Mouse (Mus musculus) left cerebral cortex, adult 2 months (tissue): ENCODE measurements around the gene Krt18. TPM values are rescaled to one million over a fixed set of nuclear protein-coding genes. Genes with fewer than 3 reads are reported as not detected.
A peak's percentile ranks its signal among the peaks of the same experiment; 100 is the strongest.
"Not testable (repeated sequence)": the region's sequence is repeated elsewhere in the genome, so short reads cannot be mapped to it uniquely, and the experiment has no call there.

ENCODE experiments used
- DNase-seq, 2 experiments: peaks; one replicate each; pipeline ENCODE4 v3.0.0; 2021 to 2022; ENCODE audit warnings: low spot score in 2 of 2, mixed read lengths in 1 of 2; ENCODE audit errors: extremely low spot score in 1 of 2
- H3K27ac ChIP-seq: fragments of 200-600 bp; 2 replicates; pipeline ENCODE4 v1.8.1; 2022
- H3K4me3 ChIP-seq: fragments of 200-600 bp; 2 replicates; pipeline ENCODE4 v1.8.1; 2022
- CTCF ChIP-seq: fragments of 200-600 bp; IDR thresholded peaks from 2 replicates; pipeline ENCODE4 v1.8.1; 2022; ENCODE audit warnings: antibody characterized with exemption, mild to moderate bottlenecking, moderate library complexity
- intact Hi-C: fragments of 180-260 bp; cut with DNase I; formaldehyde crosslinking; loops from one replicate; pipeline ENCODE4 v1.15.1; 2025
- long read RNA-seq, 2 experiments: library from polyadenylated mRNA; stranded (forward); transcript quantifications; one replicate each; pipeline ENCODE4 v2.0.0; 2021; ENCODE audit warnings: borderline mapping rate in 2 of 2
- total RNA-seq, 2 experiments: library from RNA; stranded (reverse); gene quantifications; 2 replicates each; pipeline ENCODE4 v1.2.3; 2021

Krt18 gene
- under 1 TPM; 0.33 to 0.38 TPM for total RNA-seq
- long read RNA-seq, experiment 1, partial matches to known transcripts: 0 of 1 reads
- long read RNA-seq, experiment 1, other reads (novel, unspliced or antisense): 0 of 1 reads
- long read RNA-seq, experiment 2: 0 reads

- TF ChIP-seq CTCF: no peak
- Histone ChIP-seq H3K27ac (no peak within 1 kb of the TSS), H3K4me3 (no peak within 1 kb of the TSS)
- intact Hi-C loops: no loop called here
- DNase-seq: no peak
Measured at GRCm38 (mm10) chr15:102028040-102028439, at the start of gene Krt18. Krt18 (plus strand) TSS chr15:102028180.

GRCm38 (mm10) chr15:101980849-101981248 lies 47.1 kb upstream of the Krt18 start:
- TF ChIP-seq CTCF: no peak
- H3K27ac ChIP-seq: no peak overlapping the region
- DNase-seq: no peak
- H3K4me3 ChIP-seq: no peak overlapping the region
- intact Hi-C loops: loop anchor here (5.0 kb wide), 1 partner anchor 754 kb away; no protein-coding TSS in a partner anchor

GRCm38 (mm10) chr15:101983315-101983948 lies 44.5 kb upstream of the Krt18 start:
- no peak for DNase-seq
- intact Hi-C loops: loop anchor here (5.0 kb wide), 1 partner anchor 756 kb away; no protein-coding TSS in a partner anchor
- Histone ChIP-seq H3K4me3 (no peak overlapping the region), H3K27ac (peak overlapping the region; percentile 78)
- TF ChIP-seq CTCF: no peak; the same call in none of the 2 replicates

DNA sequence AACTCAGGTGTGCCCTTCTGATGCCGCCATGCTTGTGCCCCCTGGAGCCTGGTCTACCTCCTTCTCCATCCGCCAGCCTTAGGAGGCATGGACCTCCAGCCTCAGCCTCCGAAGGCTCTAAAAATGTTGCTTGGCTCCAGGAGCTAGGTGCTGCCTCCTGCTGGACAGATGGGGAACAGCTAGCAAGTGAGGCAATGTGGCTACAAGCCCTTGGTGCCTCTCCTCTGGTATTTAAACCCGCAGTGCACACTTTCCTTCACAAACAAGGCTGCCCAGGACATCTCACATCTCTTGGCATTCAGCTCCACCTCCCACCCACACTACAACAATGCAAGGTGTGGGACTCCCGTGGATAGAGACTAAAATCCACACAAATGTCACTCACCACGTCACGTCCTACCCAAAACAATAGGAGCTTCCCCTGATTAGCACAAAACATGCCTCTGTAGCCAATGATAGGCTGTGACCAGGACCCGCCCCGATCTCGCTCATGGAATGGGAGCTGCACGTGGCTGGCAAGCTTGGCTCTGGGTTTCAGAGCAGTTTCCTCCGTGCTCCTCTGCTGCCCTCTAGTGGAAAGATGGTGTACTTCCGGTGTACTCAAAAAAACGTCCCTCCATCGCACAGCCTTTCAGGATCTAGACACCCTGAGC lies 43.9 kb upstream of the Krt18 start:
- intact Hi-C loops: loop anchor here (1.0 to 5.0 kb wide), 4 partner anchors 465 to 757 kb away; no protein-coding TSS in a partner anchor
- H3K4me3 ChIP-seq: 0 out of 2 replicates have a peak overlapping the region, but pooled peaks have one; percentile 24
- H3K27ac ChIP-seq: peak overlapping the region; percentile 78
- DNase-seq: peak; percentile 91 to 92
- peak; percentile 62 for TF ChIP-seq CTCF

- TF ChIP-seq CTCF: no peak
- intact Hi-C loops: loop anchor here (1.0 to 5.0 kb wide), 4 partner anchors 465 to 757 kb away; no protein-coding TSS in a partner anchor
- no peak for DNase-seq
- Histone ChIP-seq H3K27ac (0 out of 2 replicates have a peak overlapping the region, but pooled peaks have one; percentile 62), H3K4me3 (no peak overlapping the region)
Measured at GRCm38 (mm10) chr15:101984746-101985145, 43.2 kb upstream of the Krt18 start.

DNA sequence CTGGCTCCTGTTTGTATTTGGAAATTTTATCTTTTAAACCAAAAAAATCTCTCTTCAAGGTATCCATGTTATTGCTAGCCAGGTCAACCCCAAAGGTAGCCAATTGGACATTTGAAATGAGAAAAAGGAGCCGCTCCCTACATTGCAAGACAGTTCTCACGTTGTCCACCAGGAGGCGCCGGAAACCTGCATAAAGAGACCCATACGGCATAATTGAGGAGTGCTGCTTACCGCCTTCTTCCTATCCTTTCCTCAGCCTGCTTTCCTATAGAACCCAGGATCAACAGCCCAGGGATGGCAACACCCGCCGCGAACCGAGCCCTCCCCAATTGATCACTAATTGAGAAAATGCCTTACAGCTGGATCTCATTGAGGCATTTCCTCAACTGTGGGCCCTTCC lies 39.9 kb upstream of the Krt18 start:
- DNase-seq: peak; percentile 80 to 88
- H3K27ac ChIP-seq: no peak overlapping the region
- H3K4me3 ChIP-seq: no peak overlapping the region
- intact Hi-C loops: loop anchor here (1.0 to 2.0 kb wide), 2 partner anchors 77 to 159 kb away; no protein-coding TSS in a partner anchor
- peak; percentile 98 for TF ChIP-seq CTCF

DNA sequence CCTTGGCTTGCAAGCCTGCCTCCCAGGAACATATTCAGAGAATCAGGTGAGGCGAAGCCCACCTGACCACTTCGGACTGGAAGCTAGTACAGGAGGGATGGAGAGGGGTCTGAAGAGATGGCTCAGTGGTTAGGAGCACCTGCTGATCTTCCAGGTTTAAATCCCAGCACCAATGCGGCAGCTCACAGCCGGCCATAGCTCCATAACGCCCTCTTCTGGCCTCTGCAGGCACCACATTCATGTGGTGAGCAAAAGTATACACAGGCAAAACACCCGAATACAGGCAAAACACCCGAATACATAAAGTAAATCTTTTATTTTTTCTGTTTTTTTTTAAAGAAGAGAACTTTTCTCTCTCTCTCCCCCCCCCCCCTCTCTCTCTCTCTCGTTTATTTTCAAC lies 39.3 kb upstream of the Krt18 start:
- Histone ChIP-seq H3K4me3 (no peak overlapping the region), H3K27ac (no peak overlapping the region)
- DNase-seq: no peak
- no peak for TF ChIP-seq CTCF
- intact Hi-C loops: loop anchor here (1.0 to 2.0 kb wide), 2 partner anchors 77 to 158 kb away; no protein-coding TSS in a partner anchor

DNA sequence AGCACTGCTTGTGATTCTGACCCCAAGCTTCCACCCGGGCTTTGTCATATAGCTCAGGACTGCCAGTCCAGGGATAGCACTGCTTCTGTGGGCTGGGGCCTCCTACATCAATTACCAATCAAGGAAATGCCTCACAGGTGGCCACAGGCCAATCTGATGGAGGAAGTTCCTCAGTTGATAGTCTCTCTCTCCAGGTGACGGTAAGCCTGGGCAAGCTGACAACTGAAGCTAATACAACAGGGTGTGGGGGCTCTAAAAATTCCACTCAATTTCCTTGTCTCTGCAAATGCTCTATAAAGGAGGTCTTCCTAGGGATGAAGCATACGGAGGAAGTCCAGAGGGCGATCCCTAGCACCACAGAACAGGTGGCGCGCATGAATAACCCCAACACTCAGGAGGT lies 37.0 kb upstream of the Krt18 start:
- intact Hi-C loops: no loop called here
- no peak for TF ChIP-seq CTCF
- no peak for DNase-seq
- Histone ChIP-seq H3K27ac (no peak overlapping the region), H3K4me3 (no peak overlapping the region)

DNA sequence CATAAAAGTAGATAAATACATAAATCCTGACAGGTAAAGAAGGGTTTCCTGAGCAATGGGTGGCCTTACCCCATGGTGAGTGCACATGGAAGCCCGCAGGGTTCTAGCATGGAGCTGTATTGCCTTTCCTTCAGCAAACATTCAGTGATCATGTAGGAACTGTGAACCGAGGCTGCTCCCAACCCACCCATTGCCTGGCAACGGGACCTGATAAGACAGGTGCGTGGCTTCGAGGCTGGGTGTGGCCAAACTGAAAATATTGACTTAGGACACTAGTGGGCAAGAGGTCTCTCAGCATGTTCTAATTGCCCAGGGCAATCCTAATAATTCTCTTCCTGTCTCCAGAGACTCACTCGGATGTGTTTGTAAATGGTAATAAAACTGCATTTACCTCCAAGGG lies 33.6 kb upstream of the Krt18 start:
- no peak for TF ChIP-seq CTCF
- no peak overlapping the region for H3K4me3 ChIP-seq
- DNase-seq: no peak
- H3K27ac ChIP-seq: no peak overlapping the region
- intact Hi-C loops: no loop called here

GRCm38 (mm10) chr15:101995484-101996236 lies 32.3 kb upstream of the Krt18 start:
- intact Hi-C loops: no loop called here
- DNase-seq: no peak
- Histone ChIP-seq H3K27ac (no peak overlapping the region), H3K4me3 (no peak overlapping the region)
- no peak for TF ChIP-seq CTCF

- H3K4me3 ChIP-seq, intact Hi-C loops, DNase-seq, H3K27ac ChIP-seq: not testable (repeated sequence)
Measured at GRCm38 (mm10) chr15:101996450-101997078, 31.4 kb upstream of the Krt18 start.
